Mouse (Mus musculus) heart, postnatal 10 days (tissue): Measurements from ENCODE around the gene Tedc1. TPM values are rescaled to one million over a fixed set of nuclear protein-coding genes. Genes with fewer than 3 reads are reported as not detected.

Experiments
- DNase-seq, 2 experiments: peaks; one replicate each; pipeline ENCODE4 v3.0.0; 2021
- intact Hi-C: fragments of 180-260 bp; cut with DNase I; formaldehyde crosslinking; loops from one replicate; pipeline ENCODE4 v1.15.1; 2025
- total RNA-seq, 2 experiments: library from RNA; stranded (reverse); gene quantifications; 2 replicates each; pipeline ENCODE4 v1.2.3; 2021

The Tedc1 gene
- total RNA-seq = 1 to 10 TPM; 2.5 to 2.8 TPM

- intact Hi-C loops = loop anchor here (1.0 to 5.0 kb wide), 3 partner anchors 37 to 199 kb away; no protein-coding TSS in a partner anchor
Observed at GRCm38 (mm10) chr12:113155887-113156539, at the start of gene Tedc1. Gene Tedc1 (plus strand): TSS chr12:113156421.

DNA sequence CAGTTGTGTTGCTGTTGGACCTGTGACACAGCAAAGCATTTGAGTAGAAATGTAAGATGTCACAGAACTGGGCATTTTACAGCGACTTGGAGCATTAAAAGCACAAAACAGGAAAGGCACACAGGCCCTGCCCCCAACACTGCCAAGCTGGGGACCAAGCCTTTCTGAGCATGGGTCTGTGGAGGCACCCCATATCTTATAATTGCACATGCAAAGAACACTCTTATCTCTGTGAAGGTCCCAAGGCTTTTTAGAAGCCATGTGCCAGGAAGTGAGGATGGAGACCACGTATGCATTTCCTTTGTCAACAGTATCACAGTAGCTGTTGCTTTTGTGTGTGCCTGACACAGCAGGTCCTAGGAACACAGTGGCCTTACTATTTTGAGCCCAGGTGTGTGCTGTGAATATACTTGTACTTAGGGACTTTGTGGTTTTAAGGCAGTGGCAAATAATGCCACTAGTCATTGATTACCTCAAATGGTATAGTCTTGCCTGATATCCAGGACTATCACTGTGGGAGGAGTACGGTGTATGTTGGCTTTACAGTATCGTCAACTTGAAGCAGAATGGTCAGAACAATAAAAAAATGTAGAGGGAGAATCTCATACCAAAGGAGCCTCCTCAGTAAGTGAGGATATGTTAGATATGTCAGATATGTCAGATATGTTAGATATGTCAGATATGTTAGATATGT is 48.6 kb upstream of the Tedc1 start:
- intact Hi-C loops = no loop called here
- no peak for DNase-seq

More at GRCm38 (mm10) chr12:113155887-113156539, at the start of gene Tedc1:
- peak in 1 of 2 experiments; percentile 100 for DNase-seq

DNA sequence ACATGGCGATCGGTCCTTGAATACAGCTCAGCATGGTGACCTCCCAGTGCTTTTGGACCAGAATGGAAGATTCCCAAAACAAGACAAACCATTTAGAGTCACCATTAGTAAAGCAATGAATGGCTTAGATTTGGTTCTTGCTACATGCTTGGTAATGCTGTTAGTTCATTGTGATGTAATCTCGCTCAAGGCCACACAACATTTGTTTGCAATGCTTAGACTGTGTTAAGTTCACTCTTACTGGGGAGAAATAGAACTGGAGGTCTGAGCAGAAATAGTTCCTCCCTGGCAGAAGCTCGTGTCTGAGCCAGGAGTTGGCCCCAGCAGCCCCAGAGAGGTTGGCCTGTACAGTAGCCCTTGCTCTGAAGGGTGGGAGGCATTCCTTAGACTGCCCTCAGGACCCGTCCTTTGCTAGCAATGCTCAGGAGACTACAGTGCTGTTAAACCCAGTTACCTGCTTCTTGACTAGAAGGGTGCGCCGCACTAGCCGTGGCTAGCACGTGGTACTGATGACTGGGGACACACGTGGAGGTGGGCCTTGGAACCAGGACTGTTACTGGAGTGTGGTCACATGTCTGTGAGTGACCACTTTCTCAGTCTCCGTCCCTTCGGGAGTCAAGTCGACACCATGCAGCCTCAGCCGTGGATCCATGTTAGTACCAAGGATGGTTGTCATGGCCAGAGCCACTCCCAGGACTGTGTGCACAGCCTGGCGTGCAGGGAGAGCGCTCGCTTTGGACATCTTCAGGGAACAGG is 47.5 kb upstream of the Tedc1 start:
- intact Hi-C loops = no loop called here

DNA sequence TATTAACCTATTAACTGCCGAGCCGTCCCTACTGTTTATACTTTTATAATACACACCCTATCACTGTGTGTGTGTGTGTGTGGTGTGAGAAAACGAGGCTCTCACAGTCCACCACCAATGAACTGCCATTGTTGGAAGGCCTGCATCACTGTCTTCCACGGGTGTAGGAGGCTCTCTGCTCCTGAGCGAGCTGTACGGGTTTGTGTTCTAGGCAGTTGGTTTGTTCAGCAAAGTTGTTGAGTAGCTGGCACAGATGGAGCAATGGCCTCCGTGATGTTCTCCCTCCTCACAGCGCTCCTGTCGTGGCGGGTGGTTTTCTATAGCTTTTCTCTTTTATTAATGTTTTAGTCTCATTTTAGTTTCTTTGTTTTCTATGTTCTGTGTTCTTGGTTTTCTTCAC is 46.4 kb upstream of the Tedc1 start:
- intact Hi-C loops = no loop called here
- DNase-seq = no peak

More for the DNA sequence above, 47.5 kb upstream of the Tedc1 start:
- DNase-seq = no peak

DNA sequence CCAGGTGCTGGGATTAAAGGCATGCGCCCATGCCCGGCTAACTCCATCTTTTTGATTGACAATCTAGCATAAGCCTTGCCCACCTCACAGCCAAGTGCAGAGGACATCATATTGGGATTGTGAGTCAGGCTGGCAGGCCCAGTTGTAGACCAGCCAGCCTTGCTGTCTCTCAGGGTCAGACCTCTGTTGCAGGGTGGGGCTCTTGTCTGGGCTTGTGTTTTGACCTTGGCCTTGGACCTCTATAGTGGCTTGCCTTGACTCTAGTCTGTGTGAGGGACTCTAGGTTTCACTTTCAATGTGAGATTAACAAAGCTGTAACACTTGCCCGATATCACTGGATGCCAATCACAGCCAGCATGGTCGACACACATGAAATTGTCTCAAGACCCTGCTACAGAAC is 42.1 kb upstream of the Tedc1 start:
- intact Hi-C loops = no loop called here
- no peak for DNase-seq

GRCm38 (mm10) chr12:113114856-113115538 is 41.2 kb upstream of the Tedc1 start:
- intact Hi-C loops = no loop called here
- DNase-seq = no peak

DNA sequence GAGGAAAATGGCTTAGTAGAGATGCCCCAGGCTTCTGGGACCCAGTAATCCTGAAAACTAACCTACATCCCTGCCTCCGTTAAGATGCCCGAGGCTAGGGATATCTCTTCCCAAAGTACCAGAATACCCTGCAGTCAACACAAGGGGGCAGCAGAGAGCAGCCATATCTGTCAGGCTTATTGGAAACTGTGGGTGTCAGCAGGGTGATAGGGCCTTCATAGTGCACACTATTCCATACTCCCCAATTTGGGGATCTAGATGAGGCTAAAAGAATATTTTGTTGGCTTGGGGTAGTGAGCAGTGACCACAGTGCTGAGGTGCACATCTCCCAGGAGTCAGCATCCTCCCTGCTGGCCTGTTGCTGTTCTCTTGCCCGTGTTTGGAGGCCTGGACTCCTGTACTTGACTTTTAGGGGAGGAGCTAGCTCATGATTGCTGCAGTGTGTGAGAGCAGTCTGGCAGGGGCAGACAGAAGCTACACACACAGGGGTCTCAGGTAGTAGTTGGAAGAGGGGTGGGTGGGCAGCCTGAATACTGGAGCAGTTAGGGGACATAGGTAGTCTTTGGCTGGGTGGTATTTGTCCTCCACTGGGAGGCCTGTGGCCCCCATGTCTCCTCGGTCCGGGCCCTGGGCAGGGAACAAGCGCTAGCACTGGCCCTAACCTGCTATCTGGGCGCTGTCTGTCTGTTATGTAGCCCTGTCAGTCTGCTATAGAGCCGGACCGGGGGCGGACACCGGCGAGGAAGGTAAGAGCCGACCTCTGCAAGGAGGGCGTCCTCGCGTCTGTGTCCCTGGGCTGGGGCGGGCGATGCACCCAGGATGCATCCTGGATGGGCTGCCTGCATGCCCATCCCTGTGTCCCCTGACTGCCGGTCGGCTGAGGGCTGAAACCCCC is 36.5 kb upstream of the Tedc1 start:
- DNase-seq = peak; percentile 90 to 93
- intact Hi-C loops = loop anchor here (1.0 kb wide), 1 partner anchor 37 kb away; the partner anchor contains the start of gene Tedc1

DNA sequence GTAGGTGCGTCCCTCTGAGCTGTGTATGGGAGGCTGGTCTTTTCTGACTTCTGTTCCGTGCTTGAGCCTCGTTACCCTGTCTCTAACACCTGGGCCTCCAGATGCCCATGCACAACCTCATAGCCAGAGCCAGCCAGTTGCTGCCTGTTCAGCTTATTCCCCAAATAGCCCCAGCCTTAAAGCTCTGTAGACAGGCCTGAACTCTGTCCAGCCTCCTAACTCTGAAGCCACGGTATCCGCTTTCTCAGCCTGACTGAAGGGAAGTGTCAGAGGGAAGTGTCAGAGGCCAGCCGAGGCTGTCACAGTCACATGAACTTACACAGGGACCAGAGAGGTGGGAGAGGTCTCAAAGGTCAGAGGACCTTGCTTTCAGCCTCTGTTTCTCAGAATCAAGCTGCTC is 31.5 kb upstream of the Tedc1 start:
- no peak for DNase-seq
- intact Hi-C loops = no loop called here

- intact Hi-C loops = no loop called here
- no peak for DNase-seq
Observed at GRCm38 (mm10) chr12:113130732-113131131, 25.5 kb upstream of the Tedc1 start.

GRCm38 (mm10) chr12:113131601-113132000 is 24.6 kb upstream of the Tedc1 start:
- intact Hi-C loops = no loop called here
- no peak for DNase-seq

DNA sequence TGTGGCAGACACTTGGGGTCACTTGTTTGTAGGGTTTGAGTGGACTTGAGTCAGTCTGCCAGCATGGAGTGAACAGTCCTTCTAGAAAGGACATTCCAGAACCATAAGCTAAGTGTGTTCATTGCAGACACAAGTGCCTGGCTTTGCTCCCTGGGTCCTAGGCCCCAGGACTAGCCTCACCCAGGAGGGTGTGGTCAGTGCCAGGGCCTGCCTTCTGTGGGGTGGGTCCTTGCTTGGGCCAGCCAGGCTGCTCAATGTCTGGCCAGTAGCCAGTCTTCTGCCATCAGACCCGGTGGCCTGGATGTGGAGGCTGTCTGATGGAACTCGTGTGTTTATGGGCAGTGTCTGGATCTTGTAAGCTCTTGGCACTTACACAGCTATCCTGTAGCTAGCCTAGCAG is 23.7 kb upstream of the Tedc1 start:
- DNase-seq = peak; percentile 92 to 95

DNA sequence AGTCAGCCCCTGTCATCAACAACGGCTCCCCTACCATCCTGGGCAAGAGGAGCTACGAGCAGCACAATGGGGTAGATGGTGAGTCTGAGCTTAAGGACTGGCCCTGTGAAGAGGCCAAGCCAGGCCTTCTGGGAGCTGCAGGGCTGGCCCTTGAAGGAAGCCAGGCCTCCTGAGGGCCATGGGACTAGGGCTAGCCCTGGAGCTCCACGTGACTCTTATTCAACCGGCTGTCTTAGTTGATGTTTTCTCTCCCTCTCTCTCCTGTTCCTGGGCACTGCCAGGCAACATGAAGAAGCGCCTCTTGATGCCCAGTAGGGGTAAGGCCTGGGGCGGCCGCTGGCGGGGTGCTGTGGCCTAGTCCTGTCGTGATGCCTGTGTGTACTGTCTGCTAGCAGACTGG is 23.0 kb upstream of the Tedc1 start:
- no peak for DNase-seq
- intact Hi-C loops = no loop called here

More for the DNA sequence above, 23.7 kb upstream of the Tedc1 start:
- intact Hi-C loops = no loop called here

GRCm38 (mm10) chr12:113133861-113134403 is 22.3 kb upstream of the Tedc1 start:
- no peak for DNase-seq
- intact Hi-C loops = no loop called here

- no peak for DNase-seq
- intact Hi-C loops = no loop called here
Observed at GRCm38 (mm10) chr12:113134502-113134901, 21.7 kb upstream of the Tedc1 start.

DNA sequence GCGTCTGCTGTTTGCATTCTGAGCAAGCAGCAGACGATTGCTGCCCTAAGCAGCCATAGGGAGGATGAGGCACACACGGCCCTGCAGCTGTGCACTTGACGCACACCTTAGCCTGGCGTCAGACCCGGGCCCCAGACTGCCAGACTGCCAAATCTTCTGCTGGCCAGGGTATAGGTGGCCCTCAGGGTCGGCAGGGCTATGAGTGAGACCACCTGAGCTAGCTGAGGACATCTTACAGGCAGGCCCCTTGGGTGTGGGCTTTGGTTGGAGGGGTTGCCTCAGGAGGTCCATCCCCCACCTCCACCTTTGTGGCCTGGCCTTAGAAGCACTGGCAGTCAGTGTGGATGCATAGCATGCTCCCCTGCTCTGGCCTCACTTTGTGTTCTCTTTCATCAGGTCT is 20.8 kb upstream of the Tedc1 start:
- intact Hi-C loops = no loop called here
- no peak for DNase-seq

- DNase-seq = no peak
- intact Hi-C loops = no loop called here
Observed at GRCm38 (mm10) chr12:113136492-113137020, 19.7 kb upstream of the Tedc1 start.

GRCm38 (mm10) chr12:113137260-113138213 is 18.7 kb upstream of the Tedc1 start:
- peak; percentile 62 to 79 for DNase-seq
- intact Hi-C loops = no loop called here

DNA sequence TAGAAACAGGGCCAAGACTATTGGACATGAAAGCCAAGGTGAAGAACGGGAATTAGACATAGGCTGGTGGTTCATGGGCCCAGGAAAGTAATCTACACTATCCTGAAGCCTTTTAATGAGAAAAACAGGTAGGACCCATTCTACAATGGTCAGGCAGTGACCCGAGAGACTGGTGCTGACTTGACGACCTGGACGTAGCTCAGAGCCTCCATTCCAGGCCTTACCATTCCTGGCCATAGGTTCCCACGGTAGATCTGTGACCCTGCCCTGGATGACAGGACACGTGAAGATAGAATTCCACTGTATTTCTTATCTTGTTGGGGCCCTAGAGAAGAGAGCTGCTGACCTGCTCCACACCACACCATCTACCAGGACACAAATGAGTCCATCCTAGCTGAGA is 17.9 kb upstream of the Tedc1 start:
- intact Hi-C loops = no loop called here
- no peak for DNase-seq
